Mouse (Mus musculus) ovary, postnatal 14 days (tissue): ENCODE results near the gene Hoxa3.

ENCODE experiments used
- DNase-seq: peaks from one replicate; pipeline ENCODE4 v3.0.0; 2022; ENCODE audit warnings: low spot score

Hoxa3 gene

GRCm38 (mm10) chr6:52246916-52247315 lies 33.8 kb upstream of the Hoxa3 start:
- DNase-seq: no peak

- no peak for DNase-seq
Observed at GRCm38 (mm10) chr6:52246403-52246803, 33.3 kb upstream of the Hoxa3 start.

GRCm38 (mm10) chr6:52245757-52246142 lies 32.6 kb upstream of the Hoxa3 start, which contains the start of gene Hoxa11:
Hoxa11 (minus strand) TSS chr6:52245810.
- DNase-seq: no peak

DNA sequence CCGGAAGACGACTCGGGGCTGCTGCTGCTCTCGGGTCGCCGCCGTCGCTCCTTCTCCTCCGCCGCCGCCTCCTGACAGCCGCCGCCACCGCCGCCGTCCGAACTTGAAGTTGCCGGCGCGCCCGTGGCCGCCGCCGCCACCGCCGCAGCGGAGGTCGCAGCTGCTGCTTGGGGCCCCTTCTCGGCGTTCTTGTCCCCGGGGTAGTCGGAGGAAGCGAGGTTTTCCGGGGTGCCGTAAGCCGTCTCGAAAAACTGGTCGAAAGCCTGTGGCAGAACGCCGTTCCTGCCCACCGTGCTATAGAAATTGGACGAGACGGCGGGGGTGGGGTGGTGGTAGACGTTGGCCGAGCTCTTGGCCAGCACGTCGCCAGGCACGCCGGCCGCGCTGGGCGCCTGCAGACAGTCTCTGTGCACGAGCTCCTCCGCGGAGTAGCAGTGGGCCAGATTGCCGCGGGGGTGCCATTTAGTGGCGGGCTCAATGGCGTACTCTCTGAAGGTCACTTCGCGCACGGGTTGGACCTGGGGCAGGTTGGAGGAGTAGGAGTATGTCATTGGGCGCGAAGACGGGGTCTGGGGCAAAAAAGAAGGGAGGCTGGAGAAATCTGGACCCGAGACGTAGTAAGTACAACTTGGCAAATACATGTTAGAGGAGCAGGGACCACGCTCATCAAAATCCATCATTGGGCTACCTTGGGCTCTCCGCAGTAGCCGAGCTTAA lies 32.1 kb upstream of the Hoxa3 start:
- no peak for DNase-seq

- no peak for DNase-seq
Observed at GRCm38 (mm10) chr6:52244471-52245039, 31.4 kb upstream of the Hoxa3 start.

DNA sequence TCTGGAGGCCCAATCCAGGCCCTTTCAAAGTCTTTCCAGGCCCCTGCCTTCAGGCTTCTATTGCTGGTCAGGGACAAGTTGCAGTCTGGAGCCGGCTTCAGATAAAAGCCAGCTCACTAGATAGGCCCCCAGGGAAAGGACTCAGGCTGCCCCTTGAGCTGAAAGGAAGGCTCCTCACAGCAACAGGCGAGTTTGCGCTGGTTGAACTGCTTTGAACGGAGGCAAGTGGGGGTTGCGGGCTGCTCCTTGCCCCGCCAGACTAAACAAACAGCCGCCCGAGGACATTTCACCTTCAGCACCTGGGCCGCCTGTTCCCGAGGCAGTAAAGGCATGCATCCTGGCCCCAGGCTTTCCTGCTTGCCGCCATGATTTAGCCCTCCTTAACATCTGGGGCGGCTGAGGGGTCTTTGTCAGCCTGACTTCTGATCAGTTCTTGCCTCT lies 30.6 kb upstream of the Hoxa3 start:
- DNase-seq: no peak

GRCm38 (mm10) chr6:52242801-52243332 lies 29.7 kb upstream of the Hoxa3 start:
- DNase-seq: no peak

- no peak for DNase-seq
Observed at GRCm38 (mm10) chr6:52241001-52241621, 28.0 kb upstream of the Hoxa3 start.

DNA sequence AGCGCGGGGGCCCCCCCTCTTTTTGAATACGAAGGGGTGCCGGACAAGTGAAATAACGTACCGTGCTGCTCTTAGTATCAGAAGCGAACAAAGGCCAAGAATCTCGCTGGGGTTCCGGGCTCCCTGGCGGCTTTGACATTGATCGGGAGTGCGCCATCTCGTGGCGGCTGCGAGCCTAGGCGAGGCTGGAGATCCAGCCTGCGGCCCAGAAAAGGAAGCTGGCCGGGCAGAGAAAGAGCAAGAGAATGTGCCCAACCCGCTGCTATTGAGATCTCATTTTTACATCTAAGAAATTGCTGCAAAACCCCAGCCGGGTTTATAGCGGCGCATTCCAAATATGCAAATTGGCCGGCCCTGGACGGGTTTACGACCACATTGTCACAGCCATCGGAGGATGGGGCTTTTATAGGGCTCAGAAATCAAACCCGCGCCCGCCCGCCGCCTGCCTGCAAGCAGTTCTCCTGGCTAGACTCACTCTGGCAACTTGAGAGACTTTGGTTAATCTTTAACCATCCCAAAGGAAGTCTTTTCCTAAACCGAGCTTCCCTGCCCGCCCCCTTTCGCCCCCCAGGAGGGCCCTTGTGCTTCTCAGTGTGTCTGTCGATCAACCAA lies 27.4 kb upstream of the Hoxa3 start, which contains the start of gene Hoxa10:
Gene Hoxa10, minus strand, starts transcription at position 466 of the 612 bp plus-strand sequence.
- peak; percentile 78 for DNase-seq

DNA sequence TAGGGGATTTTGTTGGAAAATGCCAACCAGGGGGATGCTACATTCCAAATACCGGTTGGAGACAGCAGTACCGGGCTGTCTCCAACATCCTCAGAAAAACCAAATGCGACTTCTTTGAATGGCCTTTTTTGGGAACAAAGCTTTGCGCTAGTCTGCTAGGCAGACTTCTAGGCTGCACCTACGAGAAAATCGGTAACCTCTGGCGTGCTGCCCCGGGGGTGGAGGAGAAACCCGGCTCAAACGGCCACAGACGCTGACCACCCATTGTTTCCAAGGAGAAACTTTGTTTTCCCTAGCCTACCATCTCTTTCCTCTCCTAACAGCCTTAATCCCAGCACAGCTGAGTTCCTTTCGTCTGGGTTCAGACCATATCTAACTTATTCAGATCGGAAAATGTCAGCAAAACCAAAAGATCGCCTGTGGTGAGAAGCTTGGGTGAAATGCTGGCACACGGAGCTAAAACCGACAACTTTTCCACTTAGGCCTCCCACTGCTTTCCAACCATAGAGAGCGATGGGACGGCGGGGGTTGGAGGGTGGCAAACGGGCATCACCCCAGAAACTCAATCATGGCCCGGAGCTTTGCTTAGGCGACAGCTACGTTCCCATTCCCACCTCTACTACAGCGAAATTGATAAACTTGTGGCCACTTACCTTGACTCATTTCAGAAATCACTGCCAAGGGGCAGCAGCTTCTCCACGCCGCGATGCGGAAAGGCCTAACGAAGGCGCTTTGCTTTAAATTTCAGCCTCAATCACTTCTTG lies 26.7 kb upstream of the Hoxa3 start:
- no peak for DNase-seq

DNA sequence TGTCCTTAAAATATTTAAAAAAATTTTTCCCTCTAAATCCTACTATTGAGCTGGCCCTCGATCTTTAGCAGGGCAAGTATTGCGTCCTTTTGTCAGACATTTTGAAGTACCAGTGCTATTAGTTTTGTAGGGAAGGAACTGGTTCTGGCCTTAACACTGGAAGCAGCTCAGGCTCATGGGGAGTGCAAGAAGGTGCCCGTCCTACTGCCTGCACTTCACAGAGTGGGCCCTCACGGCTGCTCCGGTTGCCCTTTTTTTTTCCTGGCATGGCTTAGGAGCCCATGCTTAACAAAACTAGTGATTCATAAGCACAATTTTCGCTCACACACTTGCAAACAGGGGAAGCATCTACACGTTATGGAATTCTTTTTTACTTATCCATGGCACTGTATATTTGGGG lies 25.8 kb upstream of the Hoxa3 start:
- no peak for DNase-seq

DNA sequence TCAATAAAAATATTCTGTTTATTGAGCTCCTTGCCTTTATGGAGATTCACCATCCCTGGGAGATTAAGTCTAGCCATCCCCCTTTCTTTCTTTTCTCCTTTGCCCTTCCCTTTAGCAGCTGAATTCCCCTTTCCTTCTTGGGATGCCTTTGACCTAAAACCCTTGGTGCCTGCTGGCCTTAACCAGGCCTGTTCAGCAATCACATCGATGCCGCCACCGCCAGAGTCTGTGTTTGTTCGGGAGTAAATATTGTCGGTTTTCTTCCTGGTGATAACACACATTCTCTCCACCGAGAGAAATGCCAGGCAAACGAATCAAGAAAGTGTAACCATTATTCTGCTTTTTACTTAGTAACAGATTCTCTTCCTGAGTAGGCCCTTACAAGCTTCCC lies 25.0 kb upstream of the Hoxa3 start:
- no peak for DNase-seq

- DNase-seq: no peak
Observed at GRCm38 (mm10) chr6:52237346-52238154, 24.4 kb upstream of the Hoxa3 start.

DNA sequence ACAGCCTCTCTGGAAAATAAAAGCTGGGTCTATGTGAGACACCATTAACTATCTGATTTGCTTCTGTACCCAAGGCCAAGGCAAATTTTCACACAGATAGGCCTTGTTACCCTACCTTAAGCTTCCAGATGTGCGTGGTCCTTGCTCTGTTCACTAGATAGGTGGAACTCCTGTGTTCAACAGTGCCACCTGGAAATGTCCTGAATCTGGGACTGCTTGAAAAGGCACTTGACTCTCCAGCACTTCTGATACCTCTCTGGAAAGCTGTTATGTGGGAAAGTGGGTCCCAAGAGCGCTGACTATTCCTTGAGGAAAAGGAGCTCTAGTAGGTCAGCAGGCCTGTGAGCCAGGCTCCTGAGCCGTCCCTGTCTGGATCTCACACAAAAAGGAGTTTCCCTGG lies 23.7 kb upstream of the Hoxa3 start:
- no peak for DNase-seq

GRCm38 (mm10) chr6:52235866-52236265 lies 22.7 kb upstream of the Hoxa3 start:
- DNase-seq: no peak

GRCm38 (mm10) chr6:52235267-52235666 lies 22.1 kb upstream of the Hoxa3 start:
- DNase-seq: no peak

DNA sequence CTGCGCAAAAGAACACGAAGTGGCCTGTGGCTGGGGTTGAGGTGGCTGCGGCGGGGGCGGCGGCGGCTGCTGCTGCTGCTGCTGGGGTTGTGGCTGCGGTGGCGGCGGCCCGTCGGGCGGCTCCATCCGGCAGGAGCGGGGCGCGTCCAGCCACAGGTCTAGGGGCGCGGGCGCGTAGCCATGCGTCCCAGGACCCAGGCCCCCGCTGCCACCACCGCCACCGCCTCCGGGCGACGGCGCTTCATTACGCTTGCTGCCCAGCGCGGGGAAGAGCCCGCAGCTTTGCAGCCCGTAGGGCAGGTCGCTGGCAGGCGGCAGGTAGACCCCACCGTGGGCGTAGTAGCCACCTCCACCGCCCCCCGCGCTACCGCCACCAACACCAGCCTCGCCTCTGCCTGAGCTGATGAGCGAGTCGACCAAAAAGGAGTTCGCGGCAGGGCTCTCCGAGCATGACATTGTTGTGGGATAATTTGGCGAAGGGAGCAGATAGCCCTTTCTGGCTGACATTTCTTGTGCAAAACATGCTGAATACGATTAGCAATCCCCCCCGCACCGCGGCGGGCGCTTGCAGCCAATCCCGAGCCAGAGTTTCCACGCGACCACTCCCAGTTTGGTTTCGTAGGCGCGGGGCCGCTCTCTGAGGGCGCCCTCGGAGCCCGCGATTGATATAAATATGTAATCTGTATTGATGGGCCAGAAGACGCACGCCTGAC lies 21.4 kb upstream of the Hoxa3 start:
- no peak for DNase-seq

GRCm38 (mm10) chr6:52233546-52234427 lies 20.7 kb upstream of the Hoxa3 start:
- no peak for DNase-seq

DNA sequence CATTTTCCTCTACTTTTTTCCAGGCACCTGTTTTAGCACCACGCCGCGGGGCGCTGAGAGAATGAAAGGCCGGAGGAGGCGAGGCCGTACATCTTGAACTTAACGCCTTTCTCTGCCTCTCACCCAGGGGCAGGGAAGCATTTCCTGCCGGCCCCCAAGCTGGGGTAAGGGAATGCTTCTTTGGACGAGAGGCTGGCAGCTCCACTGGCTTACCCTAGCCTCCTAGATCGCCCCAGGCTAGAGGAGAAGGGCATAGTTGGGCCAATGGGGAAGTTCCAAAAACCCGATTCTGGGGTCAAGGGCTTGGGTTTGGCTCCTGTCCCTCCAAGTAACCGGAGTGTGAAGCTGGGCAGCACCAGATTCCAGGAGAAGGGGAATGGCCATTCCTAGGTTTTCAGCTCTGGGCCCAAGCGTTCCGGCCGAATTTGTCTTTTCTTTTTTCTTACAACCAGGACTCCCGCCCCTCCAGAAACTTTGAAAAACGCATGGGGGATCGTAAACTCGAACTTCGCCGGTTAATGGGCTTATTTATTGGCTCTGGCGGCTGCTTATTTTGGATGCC lies 19.9 kb upstream of the Hoxa3 start:
- DNase-seq: no peak
